Mouse (Mus musculus) heart, embryonic 16.5 days (tissue): ENCODE results near the gene Rbm14. TPM values are rescaled to one million over a fixed set of nuclear protein-coding genes. Genes with fewer than 3 reads are reported as not detected.

Experiments
- ATAC-seq: fragments of 200-750 bp; cut with Nextera tagmentation; replicated peaks from 2 replicates; pipeline ENCODE4 v1.8.0; 2017; ENCODE audit warnings: moderate number of reproducible peaks; ENCODE audit not compliant: insufficient read depth, low FRiP score; ENCODE audit errors: extremely low read depth
- H3K27ac ChIP-seq: fragments of 300-500 bp; sonication (generic); 2 replicates; pipeline ENCODE4 v1.5.1; 2014; ENCODE audit warnings: mild to moderate bottlenecking, low read length, control low read depth, moderate library complexity
- H3K27me3 ChIP-seq: fragments of 300-500 bp; sonication (generic); 2 replicates; pipeline ENCODE4 v1.6.1; 2014; ENCODE audit warnings: low read length, mixed read lengths; ENCODE audit not compliant: control insufficient read depth, insufficient read depth
- H3K36me3 ChIP-seq: fragments of 300-500 bp; sonication (generic); 2 replicates; pipeline ENCODE4 v1.6.1; 2014; ENCODE audit not compliant: control insufficient read depth, insufficient read depth
- H3K4me1 ChIP-seq: fragments of 300-500 bp; sonication (generic); 2 replicates; pipeline ENCODE4 v1.6.1; 2014; ENCODE audit warnings: low read length, mixed read lengths; ENCODE audit not compliant: control insufficient read depth, insufficient read depth
- H3K4me2 ChIP-seq: fragments of 300-500 bp; sonication (generic); 2 replicates; pipeline ENCODE4 v1.6.1; 2014; ENCODE audit warnings: low read depth, mild to moderate bottlenecking, control low read depth, low read length
- H3K4me3 ChIP-seq: fragments of 300-500 bp; sonication (generic); 2 replicates; pipeline ENCODE4 v1.5.1; 2014; ENCODE audit warnings: mild to moderate bottlenecking, control low read depth, low read length
- H3K9ac ChIP-seq: fragments of 300-500 bp; sonication (generic); 2 replicates; pipeline ENCODE4 v1.6.1; 2014; ENCODE audit warnings: low read length, control low read depth
- H3K9me3 ChIP-seq: fragments of 300-500 bp; sonication (generic); replicated peaks from 2 replicates; pipeline ENCODE4 v1.6.1; 2016; ENCODE audit warnings: low read length; ENCODE audit not compliant: control insufficient read depth
- WGBS: fragments of 180-500 bp; shearing (Covaris S2); extraction: QIAGEN DNeasy Blood & Tissue Kit; methylation state at CpG from one replicate; pipeline ENCODE4 v1.1.7; 2014; 5-methylcytosine and 5-hydroxymethylcytosine counted together
- polyA plus RNA-seq: library from polyadenylated mRNA; unstranded; fragments of >200 nt; fragmentation: Nextera tagmentation; extraction: Ambion mirVana; gene quantifications from 2 replicates; pipeline ENCODE4 v1.2.1, GENCODE M21; 2015

The Rbm14 gene
- polyA plus RNA-seq: 54.0 and 55.3 TPM in 2 replicates

DNA sequence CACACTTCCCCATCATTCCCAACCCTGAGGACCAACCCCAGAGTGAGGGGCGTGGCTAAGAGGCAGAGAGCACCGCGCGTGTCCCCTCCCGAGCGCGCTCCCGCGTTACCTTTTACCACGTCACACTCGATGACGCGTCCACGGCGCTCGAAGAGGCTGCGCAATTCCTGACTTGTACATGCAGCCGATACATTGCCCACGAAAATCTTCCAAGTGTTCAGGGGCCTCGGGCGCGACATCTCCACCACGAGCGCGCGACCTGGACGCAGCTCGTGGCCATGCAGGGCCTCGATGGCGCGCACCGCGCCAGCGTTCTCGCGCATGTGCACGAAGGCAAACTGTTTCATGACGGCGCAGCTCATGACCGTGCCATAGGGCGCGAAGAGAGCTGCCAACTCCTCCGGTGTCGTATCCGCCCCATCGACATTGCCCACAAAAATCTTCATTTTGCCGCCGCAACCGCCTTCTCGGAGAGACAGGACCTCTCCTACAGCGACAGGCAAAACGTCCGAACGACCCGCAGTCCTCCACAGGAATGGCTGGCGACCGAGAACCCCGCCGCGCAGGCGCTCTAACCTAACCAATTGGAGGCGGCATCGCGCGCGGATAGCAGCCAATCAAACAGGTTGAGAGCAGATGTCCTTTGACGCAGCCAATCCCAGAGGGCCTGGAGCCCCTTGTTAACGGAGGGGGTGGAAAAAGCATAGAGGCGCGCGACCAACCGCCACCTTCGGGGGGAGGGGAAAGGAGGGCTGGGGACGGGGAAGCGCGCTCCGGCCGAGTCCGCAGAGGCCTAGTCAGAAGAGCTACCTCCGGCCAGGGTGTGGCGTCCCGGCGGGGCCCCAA lies at the start of gene Rbm14, which contains the start of gene Gm21992:
Gene Rbm14, minus strand, starts transcription at position 572 of the 846 bp plus-strand sequence.
Gene Gm21992, minus strand, starts transcription at position 550 of the 846 bp plus-strand sequence.
- under 1% methylated on average over 83 of the region's 83 CpGs for WGBS
- Histone ChIP-seq H3K9ac (peak within 1 kb of the TSS; percentile 97), H3K9me3 (0 out of 2 replicates have a peak, but pooled peaks cover 4% of the 10 kb centered on the region), H3K4me2 (peak within 1 kb of the TSS; percentile 95), H3K27me3 (no peaks in the 10 kb centered on the region), H3K4me1 (peaks cover 21% of the 10 kb centered on the region), H3K27ac (peak within 1 kb of the TSS; percentile 98), H3K4me3 (peak within 1 kb of the TSS; percentile 95), H3K36me3 (no peaks in the 10 kb centered on the region)
- peak; percentile 99 for ATAC-seq

DNA sequence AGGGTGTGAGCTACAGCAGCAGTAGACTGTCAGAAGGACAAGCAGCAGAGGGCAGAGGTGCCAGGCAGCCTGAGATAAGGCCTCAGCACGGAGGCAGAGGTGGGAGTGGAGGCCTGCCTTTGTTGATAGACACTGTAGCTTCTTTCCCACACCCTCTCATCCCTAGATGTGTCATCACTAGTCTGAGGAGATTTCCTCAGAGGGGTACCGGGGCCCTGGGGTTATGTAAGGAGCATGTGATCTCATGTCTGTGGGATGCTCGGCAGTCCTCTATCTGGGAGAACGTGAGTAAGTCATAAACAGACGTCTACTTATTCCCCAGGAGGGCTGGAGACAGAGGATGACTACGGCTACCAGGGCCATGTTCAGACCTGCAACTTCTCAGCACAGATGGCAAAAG lies 47.6 kb upstream of the Rbm14 start:
- H3K27me3 ChIP-seq: 0 out of 2 replicates have a peak, but pooled peaks cover 2% of the 10 kb centered on the region
- H3K4me2 ChIP-seq: no peak overlapping the region
- ATAC-seq: no peak
- H3K9me3 ChIP-seq: no peaks in the 10 kb centered on the region
- WGBS: 36% methylated on average over 6 of the region's 6 CpGs
- H3K27ac ChIP-seq: no peak overlapping the region
- H3K4me3 ChIP-seq: no peak overlapping the region
- no peak overlapping the region for H3K9ac ChIP-seq
- no peaks in the 10 kb centered on the region for H3K36me3 ChIP-seq
- H3K4me1 ChIP-seq: peaks cover 7% of the 10 kb centered on the region

DNA sequence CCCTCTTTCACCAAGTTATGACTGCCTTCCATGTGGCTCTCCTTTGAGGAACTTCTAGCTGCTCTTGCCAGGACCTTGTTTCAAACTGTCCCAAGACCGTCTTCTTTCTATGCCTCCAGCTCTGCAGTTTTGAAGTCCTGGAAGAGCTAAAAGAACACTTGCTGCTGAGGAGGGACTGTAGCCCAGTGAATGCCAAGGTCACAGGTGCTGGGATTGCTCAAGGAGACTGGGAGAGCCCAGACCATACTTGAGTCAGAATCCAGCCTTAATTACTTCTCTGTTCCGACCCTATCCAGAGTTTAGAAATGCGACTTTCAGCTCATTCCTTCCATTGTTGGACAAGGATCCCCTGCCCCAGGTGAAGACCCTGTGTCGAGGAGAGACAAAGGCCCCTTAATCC lies 44.5 kb upstream of the Rbm14 start:
- 0 out of 2 replicates have a peak, but pooled peaks cover 3% of the 10 kb centered on the region for H3K27me3 ChIP-seq
- H3K9me3 ChIP-seq: no peaks in the 10 kb centered on the region
- 73% methylated on average over 4 of the region's 4 CpGs for WGBS
- no peak overlapping the region for H3K9ac ChIP-seq
- ATAC-seq: no peak
- H3K36me3 ChIP-seq: no peaks in the 10 kb centered on the region
- H3K4me1 ChIP-seq: peaks cover 7% of the 10 kb centered on the region
- no peak overlapping the region for H3K27ac ChIP-seq
- peak overlapping the region; percentile 99 for H3K4me2 ChIP-seq
- H3K4me3 ChIP-seq: peak overlapping the region; percentile 74; the same call in 1 of the 2 replicates

DNA sequence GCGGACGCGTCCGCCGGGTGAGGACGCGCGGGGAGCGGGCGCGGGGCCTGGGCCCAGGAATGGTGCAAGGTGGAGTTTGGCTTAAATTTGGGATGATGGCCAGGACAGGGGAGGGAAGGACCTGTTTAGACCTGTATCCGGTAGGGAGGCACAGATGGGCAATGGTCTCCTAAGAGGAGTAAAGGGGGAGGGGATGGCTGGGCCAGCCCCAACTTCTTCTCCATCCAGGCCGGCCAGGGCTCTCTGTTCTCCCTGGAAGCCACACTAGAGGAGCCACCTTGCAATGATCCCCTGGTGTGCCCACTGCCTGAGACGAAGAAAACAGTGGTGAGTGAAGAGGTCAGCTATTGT lies 44.0 kb upstream of the Rbm14 start:
- Histone ChIP-seq H3K9ac (peak overlapping the region; percentile 83), H3K4me3 (peak overlapping the region; percentile 74), H3K9me3 (no peaks in the 10 kb centered on the region), H3K27me3 (0 out of 2 replicates have a peak, but pooled peaks cover 4% of the 10 kb centered on the region), H3K4me1 (peaks cover 7% of the 10 kb centered on the region), H3K36me3 (no peaks in the 10 kb centered on the region), H3K27ac (peak overlapping the region; percentile 53), H3K4me2 (peak overlapping the region; percentile 99)
- no peak for ATAC-seq
- 3% methylated on average over 14 of the region's 14 CpGs for WGBS

DNA sequence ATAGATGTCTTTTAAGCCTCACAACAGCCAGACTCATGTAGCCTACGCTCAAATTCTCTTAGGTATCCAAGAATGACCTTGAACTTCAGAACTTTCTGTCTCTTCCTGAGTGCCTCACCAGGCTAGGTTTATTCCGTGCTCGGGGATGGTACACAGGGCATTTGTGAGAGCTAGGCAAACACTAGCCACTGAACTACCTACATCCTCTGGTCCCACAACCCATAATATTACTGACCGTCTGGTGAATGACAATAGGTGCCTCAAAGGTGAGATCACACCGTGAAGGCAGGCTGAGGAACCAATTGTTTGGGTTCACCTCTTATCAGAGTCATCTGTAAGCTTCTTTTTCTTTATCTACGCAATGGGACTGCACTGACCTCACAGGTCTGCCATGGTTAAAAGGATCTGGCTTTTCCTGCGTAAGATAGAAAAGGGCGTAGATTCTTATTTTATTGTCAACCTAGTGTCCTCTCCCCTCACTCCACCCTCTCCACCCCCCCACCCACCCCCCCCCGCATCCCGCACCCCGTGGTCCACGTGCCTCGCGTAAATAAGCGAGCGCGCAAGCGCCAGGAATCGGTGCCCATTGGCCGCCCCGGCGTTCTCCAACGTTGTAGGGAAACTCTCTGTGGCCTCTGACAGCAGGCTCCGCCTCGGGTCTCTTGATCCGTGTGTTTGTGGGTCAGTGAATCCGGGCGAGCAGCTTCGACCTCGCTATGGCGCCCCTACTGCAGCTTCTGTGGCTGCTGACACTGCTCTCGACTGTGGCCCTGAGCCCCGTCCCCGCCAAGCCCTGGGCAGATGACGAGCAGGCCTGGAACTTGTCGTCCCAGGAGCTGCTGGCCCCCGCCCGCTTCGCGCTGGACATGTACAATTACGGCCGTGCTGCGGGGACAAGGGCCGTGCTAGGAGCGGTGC lies 43.4 kb upstream of the Rbm14 start, which contains the start of gene Ctsf:
Gene Ctsf, plus strand, starts transcription at position 579 of the 918 bp plus-strand sequence.
- H3K4me1 ChIP-seq: peaks cover 7% of the 10 kb centered on the region
- H3K4me2 ChIP-seq: peak within 1 kb of the TSS; percentile 99
- peak within 1 kb of the TSS; percentile 83 for H3K9ac ChIP-seq
- H3K9me3 ChIP-seq: no peaks in the 10 kb centered on the region
- H3K36me3 ChIP-seq: no peaks in the 10 kb centered on the region
- H3K4me3 ChIP-seq: peak within 1 kb of the TSS; percentile 74
- WGBS: 4% methylated on average over 45 of the region's 45 CpGs
- H3K27ac ChIP-seq: peak within 1 kb of the TSS; percentile 53
- H3K27me3 ChIP-seq: 0 out of 2 replicates have a peak, but pooled peaks cover 4% of the 10 kb centered on the region
- peak; percentile 88 for ATAC-seq

DNA sequence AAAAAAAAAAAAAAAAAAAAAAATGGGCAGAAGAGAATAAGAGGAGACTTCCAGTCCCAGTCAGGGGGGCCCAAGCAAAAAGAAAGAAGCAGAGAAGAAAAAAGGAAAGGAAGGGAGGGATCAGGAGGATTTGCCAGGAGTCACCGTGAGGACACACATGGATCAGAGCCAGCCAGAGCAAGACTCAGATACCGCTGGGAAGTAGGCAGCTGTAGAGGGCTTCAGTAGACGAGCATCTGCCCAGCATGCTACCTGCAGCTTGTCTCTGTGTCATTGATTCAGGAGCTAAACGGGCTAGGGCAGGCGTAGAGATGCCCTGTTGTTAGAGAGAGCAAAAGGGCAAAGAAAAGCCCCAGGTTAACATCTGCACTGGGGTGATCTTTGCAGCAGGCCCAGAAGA lies 38.8 kb upstream of the Rbm14 start:
- H3K4me2 ChIP-seq: no peak overlapping the region
- 38% methylated on average over 5 of the region's 5 CpGs for WGBS
- ATAC-seq: no peak
- no peak overlapping the region for H3K4me3 ChIP-seq
- H3K9ac ChIP-seq: no peak overlapping the region
- 0 out of 2 replicates have a peak, but pooled peaks cover 2% of the 10 kb centered on the region for H3K27me3 ChIP-seq
- no peaks in the 10 kb centered on the region for H3K9me3 ChIP-seq
- H3K27ac ChIP-seq: no peak overlapping the region
- H3K4me1 ChIP-seq: peaks cover 3% of the 10 kb centered on the region; the same call in 1 of the 2 replicates
- no peaks in the 10 kb centered on the region for H3K36me3 ChIP-seq

DNA sequence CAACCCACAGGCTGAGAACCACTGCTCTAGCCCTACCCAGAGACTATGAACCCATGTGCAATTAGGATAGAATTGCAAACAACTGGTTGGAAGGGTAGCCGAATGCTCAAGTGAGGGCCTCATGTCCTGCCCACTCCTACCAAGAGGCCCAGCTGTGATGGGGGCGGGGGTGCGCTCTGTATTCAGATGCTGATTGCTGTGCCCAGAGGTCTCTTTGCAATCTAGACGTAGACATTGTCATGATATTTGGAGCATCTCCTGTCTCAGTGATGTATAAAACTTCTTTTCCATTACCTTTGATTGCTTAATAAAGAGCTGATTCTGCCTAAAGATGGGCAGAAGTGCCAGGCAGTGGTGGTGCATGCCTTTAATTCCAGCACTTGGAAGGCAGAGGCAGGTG lies 38.4 kb upstream of the Rbm14 start:
- Histone ChIP-seq H3K4me3 (no peak overlapping the region), H3K36me3 (no peaks in the 10 kb centered on the region), H3K4me1 (peaks cover 3% of the 10 kb centered on the region; the same call in 1 of the 2 replicates), H3K27me3 (0 out of 2 replicates have a peak, but pooled peaks cover 2% of the 10 kb centered on the region), H3K4me2 (no peak overlapping the region), H3K9ac (no peak overlapping the region), H3K27ac (no peak overlapping the region), H3K9me3 (no peaks in the 10 kb centered on the region)
- 46% methylated on average over 4 of the region's 4 CpGs for WGBS
- no peak for ATAC-seq

DNA sequence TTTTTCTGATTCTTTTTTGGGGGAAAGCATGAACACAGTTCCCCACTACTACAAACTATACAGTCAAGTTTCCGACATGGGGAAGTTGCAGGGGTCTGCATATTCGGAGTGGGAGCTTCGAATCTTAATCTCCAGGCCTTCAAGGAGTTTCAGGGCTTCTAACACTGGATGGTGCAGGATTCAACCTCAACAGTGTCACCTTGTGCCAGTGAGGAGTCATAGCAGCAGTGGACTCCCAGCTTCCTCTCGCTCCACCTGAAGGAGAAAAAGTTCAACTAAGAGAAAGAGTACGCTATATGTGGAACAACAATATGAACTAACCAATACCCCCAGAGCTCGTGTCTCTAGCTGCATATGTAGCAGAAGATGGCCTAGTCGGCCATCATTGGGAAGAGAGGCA lies 36.1 kb upstream of the Rbm14 start:
- Histone ChIP-seq H3K4me1 (no peaks in the 10 kb centered on the region), H3K9me3 (no peaks in the 10 kb centered on the region), H3K36me3 (no peaks in the 10 kb centered on the region), H3K4me3 (no peak overlapping the region), H3K4me2 (no peak overlapping the region), H3K9ac (no peak overlapping the region), H3K27me3 (0 out of 2 replicates have a peak, but pooled peaks cover 6% of the 10 kb centered on the region), H3K27ac (no peak overlapping the region)
- ATAC-seq: no peak
- WGBS: 24% methylated on average over 7 of the region's 7 CpGs
